Mouse (Mus musculus) liver, postnatal 0 days (tissue): ENCODE data around the gene Sf3a1.

Experiments used
- CTCF ChIP-seq: sonication (generic); IDR thresholded peaks from 2 replicates; pipeline ENCODE4 v1.5.1; 2016; ENCODE audit warnings: antibody characterized with exemption, low read depth
- EP300 ChIP-seq: IDR thresholded peaks from 2 replicates; pipeline ENCODE4 v1.6.1; 2016; ENCODE audit warnings: antibody characterized with exemption, low read depth, mild to moderate bottlenecking

GRCm38 (mm10) chr11:4166467-4167090, 6.4 kb downstream of the Sf3a1 start:
- TF ChIP-seq CTCF (no peak), EP300 (no peak)
